Mouse (Mus musculus) adrenal gland, postnatal 36 days (tissue): ENCODE results near the gene Cdc42ep4. TPM values are rescaled to one million over a fixed set of nuclear protein-coding genes. Genes with fewer than 3 reads are reported as not detected.

Experiments used
- DNase-seq, 2 experiments: peaks; one replicate each; pipeline ENCODE4 v3.0.0; 2021; ENCODE audit warnings: mixed read lengths in 1 of 2
- total RNA-seq, 2 experiments: library from RNA; stranded (reverse); gene quantifications; 2 replicates each; pipeline ENCODE4 v1.2.3; 2021

The Cdc42ep4 gene
- total RNA-seq, 2 experiments from 2014 or later = 128 to 136 TPM

DNA sequence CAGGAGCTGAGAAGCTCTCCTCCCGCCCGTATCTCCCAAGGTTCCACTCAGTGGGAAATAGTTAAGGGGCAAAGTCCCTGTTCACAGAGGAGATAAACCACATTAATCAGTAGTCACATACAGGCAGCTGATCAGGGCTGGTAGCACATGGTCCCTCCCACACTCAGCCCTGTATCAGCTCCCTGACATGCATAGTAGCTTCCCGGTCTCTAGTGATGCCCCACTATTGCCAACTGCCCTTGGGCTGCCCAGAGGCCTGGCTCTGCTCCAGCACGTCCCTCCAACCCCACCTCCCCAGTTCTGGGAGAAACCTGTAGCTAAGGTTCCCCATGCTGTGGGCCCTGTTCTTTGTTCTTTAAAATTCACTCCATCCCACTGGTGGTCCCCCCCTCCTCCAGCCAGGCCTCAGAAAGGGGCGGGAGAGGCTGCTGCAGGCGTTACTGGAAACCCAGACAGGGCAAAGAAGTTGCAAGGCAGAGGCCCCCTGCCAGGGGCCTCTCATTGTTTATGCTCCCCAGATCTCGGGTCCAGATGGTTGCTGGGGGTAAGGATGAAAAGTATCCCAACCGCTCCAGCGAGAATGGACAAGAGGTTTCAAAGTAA, 1.8 kb downstream of the Cdc42ep4 start:
- DNase-seq = peak; percentile 57 to 69

DNA sequence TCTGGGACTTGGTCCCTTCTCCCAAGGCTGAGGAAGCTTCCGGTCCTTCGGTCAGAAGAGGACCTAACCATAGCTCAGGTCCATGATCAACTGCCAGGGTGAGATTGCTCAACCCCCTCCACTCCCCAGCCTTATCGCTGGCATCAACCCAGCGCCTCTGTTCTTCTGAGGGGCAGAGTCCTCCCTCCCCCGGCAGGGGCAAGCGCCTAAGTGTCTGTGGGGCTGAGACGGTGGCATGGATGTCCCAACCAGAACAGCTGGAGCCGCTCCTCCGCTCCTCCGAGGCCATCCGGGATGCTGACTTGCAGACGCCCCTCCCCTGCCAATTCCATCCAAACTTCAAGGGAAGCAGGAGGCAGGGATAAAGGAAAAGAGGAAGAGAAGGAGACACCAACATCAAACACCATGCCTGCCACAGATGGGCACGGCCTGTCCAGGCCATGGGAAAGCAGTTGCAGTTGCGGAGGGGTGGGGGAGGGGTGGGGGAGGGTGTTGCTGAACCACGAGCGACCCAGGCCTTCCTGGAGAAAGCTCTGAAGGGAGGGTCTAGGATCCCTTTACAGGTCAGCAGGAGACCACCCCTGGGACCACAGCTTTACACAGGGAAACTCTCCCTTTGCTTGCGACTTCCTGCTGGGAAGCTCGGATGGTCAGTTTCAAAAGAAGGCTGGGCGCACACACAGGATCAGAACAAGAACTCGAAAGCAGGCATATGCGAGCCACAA, 2.7 kb downstream of the Cdc42ep4 start:
- peak; percentile 78 to 81 for DNase-seq

DNA sequence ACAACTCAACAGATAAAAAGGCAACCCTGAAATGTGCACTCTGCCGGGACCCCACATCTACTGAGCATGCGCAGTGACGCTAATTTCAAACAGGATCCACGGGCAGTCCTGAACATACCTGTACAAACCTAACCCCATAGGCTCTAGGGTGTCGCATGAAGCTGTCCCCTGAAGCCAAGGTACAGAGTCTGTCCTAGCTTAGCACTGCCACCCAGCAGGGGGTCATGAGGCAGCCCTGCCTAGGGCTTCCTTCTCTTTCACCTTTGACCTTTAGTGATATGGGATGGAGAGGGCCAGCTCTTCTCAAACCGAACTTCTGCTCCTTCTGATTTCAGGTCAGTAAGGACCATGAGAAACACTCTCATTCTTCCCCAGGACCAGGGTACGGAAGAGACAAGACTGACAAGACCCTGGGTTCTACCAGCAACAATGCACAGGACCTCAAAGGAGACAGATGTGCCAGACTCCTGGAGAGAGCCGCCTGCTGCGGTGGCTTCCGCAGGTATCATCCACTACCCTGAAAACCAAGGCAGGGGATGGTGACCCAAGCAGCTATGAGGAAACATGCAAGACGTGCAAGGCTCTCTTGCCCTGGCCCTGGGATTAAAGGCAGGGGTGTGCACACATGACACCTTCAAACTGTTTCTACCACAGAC, 3.8 kb downstream of the Cdc42ep4 start:
- DNase-seq = no peak

- DNase-seq = peak; percentile 50 to 58
These were observed 4.6 kb downstream of the Cdc42ep4 start for GRCm38 (mm10) chr11:113747056-113747455.

DNA sequence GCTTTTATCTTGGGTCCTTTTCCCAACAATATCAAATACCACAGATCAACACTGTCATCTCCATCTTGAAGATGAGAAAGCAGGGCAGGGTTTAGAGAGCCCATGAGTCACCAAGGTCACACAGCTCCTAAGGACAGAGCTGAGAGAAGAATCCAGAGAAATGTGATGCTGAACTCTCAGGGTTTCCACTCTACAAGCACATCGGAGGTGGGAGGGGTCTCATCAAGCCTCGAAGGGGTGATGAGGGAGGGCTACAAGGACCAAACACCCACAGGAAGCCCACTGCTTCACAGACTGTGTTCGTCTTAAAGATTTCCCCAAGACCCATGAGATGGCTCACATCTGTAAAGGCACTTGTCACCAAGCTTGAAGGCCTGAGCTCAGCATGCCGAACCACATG, 5.7 kb downstream of the Cdc42ep4 start:
- no peak for DNase-seq

DNA sequence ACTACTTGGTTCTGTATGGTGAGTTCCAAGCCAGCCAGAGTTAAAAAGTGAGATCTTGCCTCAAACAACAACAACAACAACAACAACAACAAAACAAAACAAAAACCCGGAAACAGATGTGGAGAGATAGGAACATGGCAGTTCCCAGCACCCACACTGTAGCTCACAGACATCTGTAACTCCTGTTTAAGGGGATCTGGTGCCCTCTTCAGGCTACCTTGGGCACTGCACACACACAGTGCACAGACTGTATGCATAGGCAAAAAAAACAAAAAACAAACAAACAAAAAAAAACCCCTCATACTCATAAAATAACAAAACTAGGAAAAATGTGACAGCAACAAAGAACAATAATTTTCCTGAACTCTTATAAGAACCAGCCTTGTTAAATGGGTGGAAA, 8.7 kb downstream of the Cdc42ep4 start:
- DNase-seq = no peak

DNA sequence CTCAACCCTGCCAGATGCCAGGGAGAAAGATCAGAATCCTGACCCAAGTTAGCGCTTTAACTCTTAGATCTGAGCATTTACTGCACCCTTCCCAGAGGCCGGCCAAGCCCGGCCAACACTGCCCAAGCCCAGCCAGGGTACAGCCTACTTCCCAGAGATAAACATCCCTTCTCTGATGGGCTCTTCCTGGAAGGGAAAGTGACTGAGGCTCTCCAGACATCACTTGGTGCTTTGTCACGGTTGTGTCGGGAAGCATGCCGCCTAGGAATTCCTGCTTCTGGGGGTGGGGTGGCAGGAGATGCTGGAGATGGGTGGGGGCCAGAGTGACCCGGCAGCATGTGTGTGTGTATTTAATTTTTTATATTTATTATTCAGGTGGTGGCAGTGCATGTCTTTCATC, 11.6 kb downstream of the Cdc42ep4 start:
- DNase-seq = no peak

DNA sequence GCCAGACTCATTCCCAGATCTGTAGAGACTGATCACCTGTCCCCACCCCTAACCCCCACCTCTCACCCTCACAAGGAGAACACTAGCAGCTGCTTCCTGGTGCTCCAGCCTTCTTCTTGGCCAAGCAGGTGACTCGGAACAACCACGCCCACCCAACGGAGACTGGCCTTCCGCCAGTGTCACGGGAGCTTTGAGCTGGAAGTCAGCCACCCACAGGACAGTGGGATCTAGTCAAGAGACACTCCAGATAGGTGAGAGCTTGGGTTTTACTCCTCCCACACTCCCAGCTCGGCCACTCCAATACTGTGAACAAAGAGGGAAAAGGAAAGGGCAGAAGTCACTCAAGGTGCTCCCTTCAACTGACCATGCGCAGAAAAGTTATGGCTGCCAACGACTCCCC, 12.5 kb downstream of the Cdc42ep4 start:
- no peak for DNase-seq

DNA sequence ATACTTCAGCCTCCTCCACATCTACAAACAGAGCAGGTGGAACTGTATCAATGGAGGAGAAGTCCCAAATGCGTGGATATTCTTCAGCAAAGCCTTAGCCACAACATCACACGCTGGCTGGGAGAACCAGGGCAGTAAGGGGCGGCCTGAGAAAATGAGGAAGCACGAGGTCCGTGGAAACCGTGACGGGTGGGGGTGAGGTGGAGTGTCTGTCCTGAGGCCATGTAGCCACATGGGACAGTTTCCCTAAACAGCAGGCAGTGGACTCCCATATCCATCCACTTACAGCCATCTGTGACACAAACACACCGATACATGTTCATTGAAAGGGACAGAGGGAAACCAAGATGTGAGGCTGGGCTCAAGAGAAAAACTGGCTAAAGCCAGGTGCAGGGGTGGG, 13.8 kb downstream of the Cdc42ep4 start:
- no peak for DNase-seq

DNA sequence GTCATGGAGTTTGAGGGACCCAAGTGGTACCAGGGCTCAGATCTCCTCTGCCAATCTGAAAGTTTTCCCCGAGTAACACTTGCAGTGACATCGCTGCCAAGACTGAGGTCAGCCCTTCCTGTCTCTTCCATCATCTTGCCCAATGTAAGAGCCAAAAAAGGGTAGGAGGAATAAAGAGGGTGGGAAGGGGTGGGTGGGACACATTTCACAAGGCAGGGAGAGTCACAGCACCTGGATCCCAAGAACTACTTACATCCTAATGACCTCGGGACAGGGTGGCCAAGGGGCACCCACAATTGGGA, 14.2 kb downstream of the Cdc42ep4 start:
- no peak for DNase-seq

DNA sequence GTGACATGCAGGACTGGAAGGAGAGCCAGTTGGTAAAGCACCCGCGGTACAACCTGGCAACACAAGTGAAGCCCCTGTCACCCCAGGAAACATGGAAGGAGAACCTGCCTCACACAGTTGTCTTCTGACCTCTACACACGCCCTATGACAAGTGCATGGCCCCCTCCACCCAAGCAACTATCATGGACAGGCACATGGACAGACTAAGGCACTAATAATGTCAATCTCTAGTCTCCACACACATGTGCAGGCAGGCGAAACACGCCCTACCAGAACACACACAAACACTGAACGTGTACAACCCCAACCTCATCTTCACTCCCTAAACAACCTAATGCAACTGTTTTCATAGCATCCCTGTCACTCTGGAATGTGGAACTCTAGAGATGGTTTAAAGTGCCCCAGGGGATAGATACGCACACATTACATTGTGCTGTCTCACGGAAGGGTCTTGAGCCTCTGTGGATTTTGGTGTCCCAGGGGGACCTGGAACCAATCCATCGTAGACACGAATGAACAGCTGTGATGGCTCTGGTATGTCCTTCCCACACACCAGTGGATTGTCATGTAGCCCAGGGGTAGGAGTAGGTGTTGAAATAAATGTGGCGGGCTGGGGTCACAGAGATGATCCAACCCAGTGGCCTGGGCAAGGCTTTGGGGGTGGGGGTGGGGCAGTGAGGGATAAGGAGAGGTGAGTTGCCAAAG, 14.7 kb downstream of the Cdc42ep4 start:
- no peak for DNase-seq

DNA sequence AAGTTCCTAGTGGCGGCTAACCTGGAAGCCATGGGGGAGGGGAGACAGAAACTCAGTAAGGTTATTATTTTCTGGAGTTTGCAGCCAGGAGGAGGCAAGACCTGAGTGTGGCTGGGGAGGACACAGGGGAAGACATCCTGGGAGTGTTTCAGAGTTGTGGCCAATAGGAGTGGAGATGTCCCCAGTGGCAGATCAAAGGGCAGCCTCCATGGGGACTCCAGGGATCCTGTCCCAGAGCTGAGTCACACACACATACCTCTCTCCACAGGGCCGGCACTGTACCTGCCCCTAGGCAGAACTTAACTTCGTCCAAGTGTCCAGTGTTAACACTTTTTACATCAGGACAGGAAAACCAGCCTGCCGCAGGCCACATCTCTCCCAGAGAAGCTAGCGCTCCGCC, 16.5 kb downstream of the Cdc42ep4 start:
- peak in 1 of 2 experiments; percentile 29 for DNase-seq

DNA sequence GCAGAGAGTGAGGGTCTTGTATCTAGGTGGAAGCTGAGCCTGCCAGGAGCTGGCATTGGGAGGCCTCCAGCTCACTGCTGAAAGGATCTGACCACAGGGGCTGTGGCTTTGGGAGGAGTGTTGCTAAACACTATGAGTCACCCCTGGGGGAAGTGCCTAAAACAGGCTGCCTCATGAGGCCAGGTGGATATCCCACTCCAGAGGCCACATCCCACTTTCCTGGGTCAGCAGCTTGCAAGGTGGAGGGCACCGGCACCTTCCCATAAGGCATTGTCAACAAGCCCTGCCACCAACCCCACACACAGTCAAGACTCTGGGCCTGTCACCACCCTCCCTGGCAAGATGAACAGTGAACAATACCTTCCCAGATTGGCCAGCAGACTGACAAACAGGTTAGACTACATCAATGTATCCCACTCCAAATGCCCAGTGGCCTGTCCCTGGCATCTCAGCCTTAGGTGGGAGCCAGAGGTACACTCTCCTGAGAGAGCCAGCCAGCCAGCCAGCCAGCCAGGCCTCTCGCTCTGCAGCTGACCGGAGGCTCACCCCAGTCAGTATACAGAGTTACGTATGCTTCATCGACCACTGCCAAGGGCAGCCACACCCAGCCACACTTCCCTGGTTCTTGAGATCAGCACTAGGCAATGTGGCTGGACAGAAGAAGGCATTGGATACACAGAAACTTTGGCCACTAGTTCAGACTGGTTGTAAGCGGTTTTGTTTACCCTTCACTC, 17.9 kb downstream of the Cdc42ep4 start:
- DNase-seq = peak; percentile 74 to 78

DNA sequence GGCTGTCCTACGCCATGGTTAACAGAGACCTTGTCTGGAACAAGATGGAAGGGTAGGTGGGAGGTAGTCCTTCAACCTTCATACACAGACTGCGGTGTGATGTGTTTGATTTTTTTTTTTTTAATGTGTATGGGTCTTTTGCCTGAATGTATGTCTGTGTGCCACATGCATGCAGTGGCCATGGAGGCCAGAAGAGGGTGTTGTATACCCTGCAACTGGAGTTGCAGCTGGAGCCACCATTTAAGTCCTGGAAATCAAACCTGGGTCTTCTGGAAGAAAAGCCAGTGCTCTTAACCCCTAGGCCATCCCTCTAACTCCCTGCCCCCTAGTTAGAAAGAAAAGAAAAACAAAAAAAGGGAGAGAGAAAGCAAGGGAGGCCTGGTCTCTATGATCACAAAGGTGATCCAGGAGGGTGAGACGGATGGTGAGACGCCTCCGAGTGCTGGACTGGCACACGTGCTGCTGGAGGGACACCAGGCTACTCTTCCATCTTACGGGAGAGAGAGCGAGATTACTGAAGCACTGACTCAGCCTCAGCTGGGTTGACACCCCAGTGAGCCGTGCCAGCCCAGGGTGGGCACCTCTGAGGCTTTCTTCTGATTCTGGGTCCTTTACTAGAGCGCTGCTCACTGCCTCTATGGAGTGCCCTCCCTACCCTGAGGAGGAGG, 19.6 kb downstream of the Cdc42ep4 start:
- DNase-seq = peak; percentile 28 to 52

GRCm38 (mm10) chr11:113730879-113731278, 20.8 kb downstream of the Cdc42ep4 start:
- peak in 1 of 2 experiments; percentile 31 for DNase-seq

- DNase-seq = peak; percentile 84 to 85
These were observed 21.8 kb downstream of the Cdc42ep4 start for GRCm38 (mm10) chr11:113729917-113730316.

DNA sequence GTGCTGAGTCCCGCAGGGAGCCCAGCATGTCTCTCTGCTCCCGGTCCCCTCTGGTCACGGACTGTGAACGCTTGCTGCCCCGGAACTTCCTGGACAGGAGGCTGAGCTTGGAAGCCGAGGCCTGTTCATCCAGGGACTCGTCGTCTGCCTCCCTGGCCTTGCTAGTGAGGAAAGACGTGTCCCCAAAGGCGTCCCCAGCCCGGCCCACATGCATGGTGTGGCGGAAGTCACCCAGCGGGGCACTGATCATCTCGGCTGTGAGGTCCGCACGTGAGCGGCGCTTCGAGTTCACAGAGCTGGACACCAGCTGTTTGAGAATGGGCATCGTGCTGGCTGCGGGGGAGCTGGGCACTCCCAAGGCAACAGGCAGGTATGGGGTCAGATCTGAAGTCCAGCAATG, 22.4 kb downstream of the Cdc42ep4 start:
- DNase-seq = peak in 1 of 2 experiments; percentile 11

GRCm38 (mm10) chr11:113727992-113728391, 23.7 kb downstream of the Cdc42ep4 start:
- no peak for DNase-seq

DNA sequence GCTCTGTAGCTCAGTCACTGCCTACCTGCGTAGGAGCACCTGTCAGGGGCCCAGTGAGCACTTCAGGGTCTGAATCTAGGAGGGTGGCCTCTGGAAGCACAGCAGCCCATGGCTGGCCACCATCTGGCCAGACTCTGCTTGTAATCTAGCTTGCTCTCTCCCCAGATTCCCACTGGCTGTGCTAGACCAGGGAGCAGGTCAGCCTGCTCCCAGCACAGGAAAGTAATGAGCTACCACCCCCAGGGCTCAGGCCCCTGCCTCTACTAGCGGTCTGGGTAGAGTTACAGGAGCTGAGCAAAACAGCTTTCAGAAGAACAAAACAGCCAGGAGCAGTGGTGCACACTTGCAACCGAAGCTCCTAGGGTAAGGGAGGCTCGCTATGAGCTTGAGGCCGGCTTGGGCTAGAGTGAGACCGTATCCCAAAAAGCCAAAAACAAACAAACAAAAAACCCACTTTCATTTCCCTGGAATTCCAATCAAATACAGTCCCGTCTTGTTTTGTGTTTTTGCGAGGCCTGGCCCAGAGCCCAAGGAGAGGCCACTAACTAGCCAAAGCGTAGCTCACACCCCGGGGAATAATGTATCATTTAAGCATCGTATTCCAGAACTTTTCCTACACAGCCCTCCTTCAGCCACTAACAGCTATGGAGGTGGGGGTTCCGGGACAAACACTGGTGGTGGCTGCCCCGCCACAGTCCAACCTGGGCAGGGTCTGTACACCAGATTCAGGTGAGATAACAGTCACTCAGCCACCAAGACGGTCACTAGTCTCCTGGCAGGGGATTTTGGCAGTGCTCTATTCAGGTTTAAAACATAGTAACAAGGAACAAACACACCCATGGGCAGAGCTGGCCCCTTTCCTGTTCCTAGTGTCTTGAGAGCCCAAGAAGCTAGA, 24.4 kb downstream of the Cdc42ep4 start:
- DNase-seq = no peak

DNA sequence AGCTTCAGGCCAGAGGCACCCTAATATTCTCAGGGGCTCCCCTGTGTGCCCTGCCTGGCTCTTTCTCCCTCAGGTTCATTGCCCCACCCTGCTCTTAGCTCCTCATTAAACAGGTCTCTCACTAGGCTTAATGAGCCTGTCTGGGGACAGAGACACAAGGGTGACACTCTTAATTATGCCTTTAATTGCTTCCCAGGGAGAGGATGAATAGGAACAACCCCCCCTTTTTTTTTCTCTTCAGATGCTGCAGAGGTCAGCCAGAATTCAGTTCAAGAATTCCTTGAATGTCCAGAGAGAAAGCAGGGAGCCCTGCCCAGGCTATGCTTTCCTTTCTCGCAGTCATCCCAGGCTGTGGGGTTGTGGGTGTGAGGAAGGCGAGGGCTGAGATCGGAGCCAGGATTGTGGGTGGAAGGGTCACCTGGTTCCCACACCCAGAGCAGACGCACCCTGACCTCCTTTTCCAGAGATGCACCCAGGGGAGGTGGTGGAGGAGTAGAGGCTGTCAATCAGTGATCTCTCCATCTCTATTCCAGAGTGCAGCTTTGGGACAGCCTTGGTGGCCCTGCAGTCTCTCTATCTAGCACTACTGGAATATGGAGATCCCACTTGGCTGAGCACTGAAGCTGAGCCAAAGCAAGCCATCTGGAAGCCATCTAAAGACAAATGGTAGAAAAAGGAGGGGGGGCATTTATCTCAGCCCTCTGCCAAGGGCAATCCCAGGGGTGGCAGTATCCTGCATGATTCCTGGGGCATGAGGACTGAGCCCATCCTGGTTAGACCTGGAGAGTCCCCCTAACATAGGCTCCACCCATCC, 26.2 kb downstream of the Cdc42ep4 start:
- peak in 1 of 2 experiments; percentile 3 for DNase-seq
